In genomic region chr7:80775448-80775904, GRCm38 (mm10) we compare ENCODE assay signal across 19 mouse cellular contexts. TPM values are rescaled to one million over a fixed set of nuclear protein-coding genes. Genes with fewer than 3 reads are reported as not detected.
DNase-seq lines count a peak whose midpoint lies in the region; ATAC-seq and TF ChIP-seq lines count a peak whose summit lies in the region.
"Had no signal": no experiment of that assay in that cellular context is flagged by ENCODE, and none has a peak within 500 bp of the region (broad histone marks: within the 10 kb centered on the region; RNA-seq: fewer than 3 reads in every experiment).

No protein-coding gene starts in this region.

- TF ChIP-seq POLR2A in bone marrow macrophage, adult 2 months (IDR thresholded peaks at IDR 0.05; ENCODE audit: borderline replicate concordance, low read depth, low read length) = no peak
- no peak for TF ChIP-seq POLR2A in myocyte (IDR thresholded peaks at IDR 0.05; ENCODE audit: insufficient read length, low read depth)
- TF ChIP-seq POLR2A in lung, adult 2 months (IDR thresholded peaks at IDR 0.05; ENCODE audit: borderline replicate concordance, extremely low read depth, low read depth, low read length) = no peak

- 0 out of 2 replicates have a peak, but pooled peaks have one; percentile 17 for TF ChIP-seq CTCF in bone marrow macrophage, adult 2 months (IDR thresholded peaks at IDR 0.05; ENCODE audit: low read depth, low read length)
- no peak for TF ChIP-seq CTCF in lung, adult 2 months (IDR thresholded peaks at IDR 0.05; ENCODE audit: insufficient read depth, low read length)

- no peak overlapping the region for H3K27ac ChIP-seq in heart, embryonic 11.5 days (ENCODE audit: low read depth, low read length)
- H3K27ac ChIP-seq in limb, embryonic 15.5 days = peak overlapping the region; percentile 23
- H3K27ac ChIP-seq in limb, embryonic 10.5 days = no peak overlapping the region
- H3K27ac ChIP-seq in bone marrow macrophage, adult 2 months (ENCODE audit: insufficient read depth, low read depth, low read length) = peak overlapping the region; percentile 98
- H3K27ac ChIP-seq: embryonic facial prominence, embryonic 12.5 days; hindbrain, embryonic 13.5 days had no signal

- no peak overlapping the region for H3K4me2 ChIP-seq in heart, embryonic 11.5 days
- H3K4me2 ChIP-seq in limb, embryonic 15.5 days = no peak overlapping the region
- peak overlapping the region; percentile 83 for H3K4me2 ChIP-seq in myocyte (ENCODE audit: low read depth)
- H3K4me2 ChIP-seq: embryonic facial prominence, embryonic 12.5 days; hindbrain, embryonic 13.5 days; lung, embryonic 14.5 days had no signal

- peak; percentile 87 for DNase-seq in heart, adult 11 months
- DNase-seq in limb, embryonic 10.5 days (ENCODE audit: low spot score) = no peak
- no peak for DNase-seq in thymus, postnatal 14 days
- no peak for DNase-seq in lung, adult 2 months
- DNase-seq: adrenal gland, adult 2 months; cerebellum, adult 9-10 months; heart, adult 18-20 months; heart, postnatal 14 days; lung, embryonic 14.5 days; midbrain, embryonic 14.5 days; thymus, postnatal 36 days had no signal

- H3K9ac ChIP-seq in heart, embryonic 11.5 days (ENCODE audit: low read depth, low read length) = no peak overlapping the region
- no peak overlapping the region for H3K9ac ChIP-seq in limb, embryonic 15.5 days
- H3K9ac ChIP-seq: embryonic facial prominence, embryonic 12.5 days; hindbrain, embryonic 13.5 days; lung, embryonic 14.5 days had no signal

- peaks cover 20% of the 10 kb centered on the region for H3K4me1 ChIP-seq in heart, embryonic 11.5 days (ENCODE audit: control insufficient read depth, insufficient read depth, low read length)
- peaks cover 12% of the 10 kb centered on the region for H3K4me1 ChIP-seq in limb, embryonic 15.5 days
- H3K4me1 ChIP-seq in limb, embryonic 10.5 days = peaks cover 10% of the 10 kb centered on the region; the same call in 1 of the 2 replicates
- peaks cover 63% of the 10 kb centered on the region for H3K4me1 ChIP-seq in bone marrow macrophage, adult 2 months (ENCODE audit: control insufficient read depth, insufficient read depth, low read length)
- H3K4me1 ChIP-seq in lung, adult 2 months (ENCODE audit: control insufficient read depth, insufficient read depth, low read length) = peaks cover 38% of the 10 kb centered on the region

- no peak overlapping the region for H3K4me3 ChIP-seq in heart, embryonic 11.5 days (ENCODE audit: low read depth, low read length)
- H3K4me3 ChIP-seq in limb, embryonic 15.5 days = no peak overlapping the region
- H3K4me3 ChIP-seq in limb, embryonic 10.5 days = no peak overlapping the region
- peak overlapping the region; percentile 52 for H3K4me3 ChIP-seq in bone marrow macrophage, adult 2 months (ENCODE audit: insufficient read depth, low read length)
- H3K4me3 ChIP-seq in myocyte = peak overlapping the region; percentile 18
- H3K4me3 ChIP-seq in lung, adult 2 months (replicated peaks; ENCODE audit: extremely low read depth, low read depth, low read length) = no peak overlapping the region
- H3K4me3 ChIP-seq: embryonic facial prominence, embryonic 12.5 days; hindbrain, embryonic 13.5 days had no signal

- H3K79me2 ChIP-seq in myocyte (ENCODE audit: control insufficient read depth, insufficient read depth) = peaks cover 91% of the 10 kb centered on the region

- no peaks in the 10 kb centered on the region for H3K9me3 ChIP-seq in heart, embryonic 11.5 days (replicated peaks; ENCODE audit: control insufficient read depth, low read length)
- H3K9me3 ChIP-seq in limb, embryonic 15.5 days = no peaks in the 10 kb centered on the region
- no peaks in the 10 kb centered on the region for H3K9me3 ChIP-seq in limb, embryonic 10.5 days (replicated peaks)
- H3K9me3 ChIP-seq: embryonic facial prominence, embryonic 12.5 days; hindbrain, embryonic 13.5 days had no signal

- H3K27me3 ChIP-seq in heart, embryonic 11.5 days (ENCODE audit: control insufficient read depth, insufficient read depth, low read length) = no peaks in the 10 kb centered on the region
- H3K27me3 ChIP-seq in limb, embryonic 15.5 days = no peaks in the 10 kb centered on the region
- no peaks in the 10 kb centered on the region for H3K27me3 ChIP-seq in limb, embryonic 10.5 days (ENCODE audit: low read depth, poor library complexity, severe bottlenecking)
- H3K27me3 ChIP-seq in myocyte (ENCODE audit: control insufficient read depth, insufficient read depth, insufficient read length) = no peaks in the 10 kb centered on the region
- H3K27me3 ChIP-seq: embryonic facial prominence, embryonic 12.5 days; hindbrain, embryonic 13.5 days had no signal

- no peak for ATAC-seq in heart, embryonic 11.5 days (replicated peaks; ENCODE audit: insufficient number of reproducible peaks, low FRiP score, low TSS enrichment)
- ATAC-seq in limb, embryonic 15.5 days (ENCODE audit: insufficient number of reproducible peaks, low FRiP score, low TSS enrichment, low read depth) = no peak
- ATAC-seq: forebrain, embryonic 16.5 days; intestine, embryonic 16.5 days had no signal

- no peak overlapping the region for H3ac ChIP-seq in myocyte (ENCODE audit: control insufficient read depth, insufficient read length)

- no peaks in the 10 kb centered on the region for H3K36me3 ChIP-seq in heart, embryonic 11.5 days (ENCODE audit: control insufficient read depth, insufficient read depth, low read length)
- H3K36me3 ChIP-seq in limb, embryonic 15.5 days = no peaks in the 10 kb centered on the region
- no peaks in the 10 kb centered on the region for H3K36me3 ChIP-seq in limb, embryonic 10.5 days
- H3K36me3 ChIP-seq in myocyte (ENCODE audit: control insufficient read depth, insufficient read depth) = no peaks in the 10 kb centered on the region
- H3K36me3 ChIP-seq: embryonic facial prominence, embryonic 12.5 days; hindbrain, embryonic 13.5 days had no signal

- WGBS in heart, embryonic 11.5 days (ENCODE audit: insufficient replicate concordance) = 79% methylated on average over 10 of the region's 10 CpGs
- 80% methylated on average over 10 of the region's 10 CpGs for WGBS in limb, embryonic 15.5 days
- 90% methylated on average over 10 of the region's 10 CpGs for WGBS in limb, embryonic 10.5 days
- WGBS in lung, adult 2 months = 62% methylated on average over 10 of the region's 10 CpGs

TF ChIP-seq in myocyte, 11 proteins besides CTCF, POLR2A, EP300 and RAD21:
- peak; percentile 24 for TF ChIP-seq POLR2AphosphoS2 (IDR thresholded peaks at IDR 0.05; ENCODE audit: insufficient read length, low read depth)
- TF ChIP-seq TCF12 (IDR thresholded peaks at IDR 0.05; ENCODE audit: insufficient read depth, poor library complexity, severe bottlenecking) = no peak
TF ChIP-seq in myocyte: peak in this region for 1.

RNA-seq across cellular contexts. Expression of gene Iqgap1, which starts 50.3 kb away (rescaled TPM):
- 33.5 and 35.9 TPM in 2 replicates for polyA plus RNA-seq in heart, embryonic 11.5 days (2014; fragmentation: Nextera tagmentation; extraction: Ambion mirVana)
- 98.9 and 103 TPM in 2 replicates for polyA plus RNA-seq in limb, embryonic 15.5 days (2015; fragmentation: Nextera tagmentation; extraction: Ambion mirVana)
- polyA plus RNA-seq in limb, embryonic 10.5 days (2016; fragmentation: Nextera tagmentation; extraction: Ambion mirVana) = 21.8 and 25.4 TPM in 2 replicates
- polyA plus RNA-seq in bone marrow macrophage, adult 2 months (2012; ENCODE audit: insufficient read depth, insufficient read length, missing spikeins) = 243 and 284 TPM in 2 replicates
- 61.7 TPM for polyA plus RNA-seq in myocyte (2012; fragmentation: generic; extraction: Trizol)
- polyA plus RNA-seq in lung, adult 2 months (2012; rRNA removed) = 118 and 135 TPM in 2 replicates

Comparison
In these comparisons a context has a peak if more than half of its experiments do, and no peak if none do; other contexts are left out.
1. H3K27ac ChIP-seq: peak in limb, embryonic 15.5 days (single experiment) and bone marrow macrophage, adult 2 months (single experiment); none in heart, embryonic 11.5 days (single experiment) and limb, embryonic 10.5 days (single experiment).
2. H3K4me3 ChIP-seq: peak in bone marrow macrophage, adult 2 months (single experiment) and myocyte (single experiment); none in heart, embryonic 11.5 days (single experiment), limb, embryonic 15.5 days (single experiment), limb, embryonic 10.5 days (single experiment) and lung, adult 2 months (single experiment).